Comparison of ENCODE assay signal across 7 mouse cellular contexts in the genomic region with DNA sequence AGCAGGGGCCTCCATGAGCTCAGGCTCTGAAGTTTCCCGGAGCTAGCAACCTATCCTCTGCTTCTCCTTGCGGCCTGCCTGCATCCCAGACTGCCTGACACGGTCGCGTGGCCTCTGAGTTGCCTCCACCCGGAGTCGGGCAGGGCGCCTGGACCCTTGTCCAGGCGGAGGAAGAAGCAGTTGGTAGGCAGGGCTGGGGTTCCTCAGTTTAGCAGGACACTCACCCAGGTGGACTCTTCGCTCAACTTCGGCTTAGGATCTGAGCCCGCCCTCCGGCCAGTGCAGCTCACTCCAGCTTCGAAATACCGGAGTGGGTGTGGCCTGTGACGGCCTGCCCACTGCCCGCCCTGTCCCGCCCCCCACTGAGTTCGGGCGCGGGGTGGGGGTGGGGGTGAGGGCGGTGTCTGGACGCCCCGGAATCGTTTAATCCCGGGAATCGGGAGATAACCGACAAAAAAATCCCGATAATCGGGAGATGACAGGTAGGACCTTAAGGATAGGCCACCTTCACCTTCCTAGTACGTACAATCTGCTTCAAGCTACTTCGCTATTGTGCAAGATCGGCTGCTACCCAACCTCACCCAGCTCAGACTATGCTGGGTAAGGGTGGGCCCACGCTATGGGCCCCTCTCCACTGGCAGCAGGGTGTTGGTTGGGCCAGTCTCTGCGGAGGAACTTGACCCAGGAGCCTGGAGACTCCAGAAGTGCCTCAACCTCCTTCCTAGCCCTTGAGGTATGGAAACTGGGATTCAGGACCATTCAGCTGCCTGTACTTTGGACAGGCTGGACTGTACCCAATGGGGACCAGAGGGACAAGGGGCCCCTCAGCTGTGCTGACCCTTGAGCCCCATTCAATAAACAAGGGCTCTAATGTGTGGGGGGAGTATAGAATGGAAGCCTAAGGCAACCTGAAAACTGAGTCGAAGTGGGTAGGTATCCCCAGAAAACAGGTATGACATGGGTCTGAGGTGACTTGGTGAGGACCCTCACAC. TPM values are rescaled to one million over a fixed set of nuclear protein-coding genes. Genes with fewer than 3 reads are reported as not detected.
DNase-seq lines count a peak whose midpoint lies in the region; ATAC-seq lines count a peak whose summit lies in the region.

TSS of gene Tcirg1 (minus strand) at position 339 of the 992 bp plus-strand sequence.

- H3K36me3 ChIP-seq in intestine, embryonic 15.5 days: peaks cover 34% of the 10 kb centered on the region
- H3K36me3 ChIP-seq in limb, embryonic 10.5 days: peaks cover 60% of the 10 kb centered on the region
- H3K36me3 ChIP-seq in midbrain, embryonic 11.5 days (ENCODE audit: control insufficient read depth, insufficient read depth, low read length): peaks cover 10% of the 10 kb centered on the region; the same call in 1 of the 2 replicates

- H3K9ac ChIP-seq in intestine, embryonic 15.5 days: peak within 1 kb of the TSS; percentile 71
- peak within 1 kb of the TSS; percentile 57 for H3K9ac ChIP-seq in midbrain, embryonic 11.5 days (ENCODE audit: low read length)

- no peaks in the 10 kb centered on the region for H3K27me3 ChIP-seq in intestine, embryonic 15.5 days (replicated peaks)
- no peaks in the 10 kb centered on the region for H3K27me3 ChIP-seq in limb, embryonic 10.5 days (ENCODE audit: low read depth, poor library complexity, severe bottlenecking)
- no peaks in the 10 kb centered on the region; the same call in 1 of the 2 replicates for H3K27me3 ChIP-seq in midbrain, embryonic 11.5 days (ENCODE audit: control insufficient read depth, insufficient read depth, low read length)

- H3K4me2 ChIP-seq in intestine, embryonic 15.5 days (replicated peaks): peak within 1 kb of the TSS; percentile 85
- H3K4me2 ChIP-seq in midbrain, embryonic 11.5 days: peak within 1 kb of the TSS; percentile 73

- peak within 1 kb of the TSS; percentile 79 for H3K27ac ChIP-seq in intestine, embryonic 15.5 days
- H3K27ac ChIP-seq in limb, embryonic 10.5 days: peak within 1 kb of the TSS; percentile 86
- H3K27ac ChIP-seq in midbrain, embryonic 11.5 days (ENCODE audit: low read depth, low read length): no peak within 1 kb of the TSS

- peak; percentile 78 for DNase-seq in adipocyte (ENCODE audit: low spot score)
- DNase-seq in embryo, embryonic 10.5 days (ENCODE audit: low spot score): peak; percentile 75
- peak; percentile 57 to 82 for DNase-seq in gastrocnemius, postnatal 4 days (ENCODE audit: low spot score in 2 of 2)
- DNase-seq in limb, embryonic 10.5 days (ENCODE audit: low spot score): peak; percentile 80
- peak; percentile 89 for DNase-seq in midbrain, embryonic 11.5 days (ENCODE audit: low spot score, missing footprints)
- DNase-seq in spleen, adult 12 weeks (ENCODE audit: low spot score): peak; percentile 59

- H3K9me3 ChIP-seq in intestine, embryonic 15.5 days: no peaks in the 10 kb centered on the region
- H3K9me3 ChIP-seq in limb, embryonic 10.5 days (replicated peaks): no peaks in the 10 kb centered on the region
- no peaks in the 10 kb centered on the region for H3K9me3 ChIP-seq in midbrain, embryonic 11.5 days (ENCODE audit: control insufficient read depth, low read length)

- WGBS in intestine, embryonic 15.5 days: 5% methylated on average over 36 of the region's 36 CpGs
- WGBS in limb, embryonic 10.5 days: 6% methylated on average over 36 of the region's 36 CpGs
- 6% methylated on average over 36 of the region's 36 CpGs for WGBS in midbrain, embryonic 11.5 days

- peaks cover 42% of the 10 kb centered on the region for H3K4me1 ChIP-seq in intestine, embryonic 15.5 days (replicated peaks)
- peaks cover 49% of the 10 kb centered on the region for H3K4me1 ChIP-seq in limb, embryonic 10.5 days
- peaks cover 20% of the 10 kb centered on the region for H3K4me1 ChIP-seq in midbrain, embryonic 11.5 days (ENCODE audit: control insufficient read depth, insufficient read depth, low read length)

- ATAC-seq in intestine, embryonic 15.5 days: peak; percentile 92
- ATAC-seq in midbrain, embryonic 11.5 days (ENCODE audit: low FRiP score): peak; percentile 61

- peak within 1 kb of the TSS; percentile 60 for H3K4me3 ChIP-seq in intestine, embryonic 15.5 days (replicated peaks)
- peak within 1 kb of the TSS; percentile 58 for H3K4me3 ChIP-seq in limb, embryonic 10.5 days
- peak within 1 kb of the TSS; percentile 38 for H3K4me3 ChIP-seq in midbrain, embryonic 11.5 days (ENCODE audit: low read depth, low read length)

RNA-seq across cellular contexts. Expression of gene Tcirg1, which starts in this region (rescaled TPM):
- 10 to 100 TPM; 25.9 to 34.5 TPM for total RNA-seq in gastrocnemius, postnatal 4 days (2021)
- polyA plus RNA-seq in intestine, embryonic 15.5 days (2015; fragmentation: Nextera tagmentation; extraction: Ambion mirVana): 50.9 and 56.3 TPM in 2 replicates
- polyA plus RNA-seq in limb, embryonic 10.5 days (2016; fragmentation: Nextera tagmentation; extraction: Ambion mirVana): 27.9 and 39.4 TPM in 2 replicates
- 7.7 and 8.9 TPM in 2 replicates for polyA plus RNA-seq in midbrain, embryonic 11.5 days (2014; fragmentation: Nextera tagmentation; extraction: Ambion mirVana)
